Mouse (Mus musculus) forebrain, embryonic 10.5 days (tissue): ENCODE measurements around the gene Krtap31-1. TPM values are rescaled to one million over a fixed set of nuclear protein-coding genes. Genes with fewer than 3 reads are reported as not detected.
"Not testable (repeated sequence)": the region's sequence is repeated elsewhere in the genome, so short reads cannot be mapped to it uniquely, and the experiment has no call there.

Experiments
- DNase-seq: peaks from one replicate; pipeline ENCODE4 v3.0.0-alpha.2; 2017; ENCODE audit warnings: low spot score; ENCODE audit errors: extremely low spot score
- H3K27ac ChIP-seq: fragments of 300-500 bp; sonication (generic); 2 replicates; pipeline ENCODE4 v1.5.1; 2016; ENCODE audit warnings: mild to moderate bottlenecking
- H3K27me3 ChIP-seq: fragments of 300-500 bp; sonication (generic); 2 replicates; pipeline ENCODE4 v1.6.1; 2016; ENCODE audit warnings: mild to moderate bottlenecking; ENCODE audit not compliant: poor library complexity, severe bottlenecking
- H3K36me3 ChIP-seq: fragments of 300-500 bp; sonication (generic); replicated peaks from 2 replicates; pipeline ENCODE4 v1.6.1; 2016; ENCODE audit warnings: mild to moderate bottlenecking, moderate library complexity
- H3K4me1 ChIP-seq: fragments of 300-500 bp; sonication (generic); 2 replicates; pipeline ENCODE4 v1.6.1; 2016
- H3K4me3 ChIP-seq: fragments of 300-500 bp; sonication (generic); 2 replicates; pipeline ENCODE4 v1.5.1; 2016; ENCODE audit warnings: mild to moderate bottlenecking, moderate library complexity
- H3K9me3 ChIP-seq: fragments of 300-500 bp; sonication (generic); 2 replicates; pipeline ENCODE4 v1.6.1; 2016; ENCODE audit warnings: mild to moderate bottlenecking, moderate library complexity
- WGBS: fragments of 180-500 bp; shearing (Covaris S2); methylation state at CpG from one replicate; pipeline ENCODE4 v1.1.7; 2016; 5-methylcytosine and 5-hydroxymethylcytosine counted together
- polyA plus RNA-seq: library from polyadenylated mRNA; unstranded; fragments of >200 nt; fragmentation: Nextera tagmentation; extraction: Ambion mirVana; gene quantifications from 2 replicates; pipeline ENCODE4 v1.2.1, GENCODE M21; 2016

Krtap31-1 gene
- not detected in 2 replicates for polyA plus RNA-seq

DNA sequence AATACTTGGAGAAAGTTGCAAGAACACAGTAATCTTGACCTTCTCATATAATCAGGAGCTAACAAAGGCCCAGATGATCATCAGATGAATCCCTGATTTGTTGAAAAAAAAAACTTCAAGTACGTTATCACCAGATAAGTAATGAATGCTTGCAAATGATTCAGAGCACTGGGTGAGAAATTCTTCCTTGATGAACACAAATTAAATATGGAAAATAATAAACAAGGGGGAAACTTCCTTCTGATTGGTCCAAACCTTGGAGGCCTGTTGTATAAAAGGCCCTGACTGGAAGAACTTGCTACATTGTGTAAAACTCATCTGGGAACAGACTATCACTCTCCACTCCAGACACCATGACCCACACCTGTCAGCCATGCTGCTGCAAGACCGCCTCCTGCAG is at the start of gene Krtap31-1:
Gene Krtap31-1 (plus strand): TSS at position 301 of the 400 bp plus-strand sequence.
- Histone ChIP-seq H3K27ac (no peak within 1 kb of the TSS), H3K9me3 (no peaks in the 10 kb centered on the region), H3K27me3 (no peaks in the 10 kb centered on the region), H3K4me3 (no peak within 1 kb of the TSS), H3K36me3 (no peaks in the 10 kb centered on the region), H3K4me1 (no peaks in the 10 kb centered on the region)
- DNase-seq, result no peak
- 83% methylated on average over 2 of the region's 2 CpGs for WGBS

DNA sequence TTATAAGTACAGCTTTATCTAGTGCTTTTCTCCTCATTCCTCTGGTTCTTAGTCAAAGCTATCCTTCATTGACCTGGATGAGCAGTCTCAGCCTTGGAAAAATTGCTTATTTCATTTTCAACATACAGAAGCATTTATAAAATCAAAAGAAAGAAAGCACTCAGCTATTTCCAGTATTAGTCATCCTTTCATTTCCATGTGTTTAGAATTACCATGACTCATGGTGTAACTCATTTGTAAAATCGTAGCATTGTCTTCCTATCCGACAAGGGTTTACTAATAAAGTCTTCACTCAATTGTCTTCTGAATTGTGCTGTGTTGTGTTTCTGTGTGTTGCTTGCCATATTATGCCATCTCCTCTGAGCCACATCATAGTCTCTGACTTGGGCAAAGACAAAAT is 49.0 kb upstream of the Krtap31-1 start:
- no peaks in the 10 kb centered on the region for H3K27me3 ChIP-seq
- no peaks in the 10 kb centered on the region for H3K4me1 ChIP-seq
- H3K27ac ChIP-seq, result no peak overlapping the region
- H3K4me3 ChIP-seq, result no peak overlapping the region
- H3K9me3 ChIP-seq, result no peaks in the 10 kb centered on the region
- 88% methylated on average over 2 of the region's 2 CpGs for WGBS
- DNase-seq, result no peak
- no peaks in the 10 kb centered on the region for H3K36me3 ChIP-seq

DNA sequence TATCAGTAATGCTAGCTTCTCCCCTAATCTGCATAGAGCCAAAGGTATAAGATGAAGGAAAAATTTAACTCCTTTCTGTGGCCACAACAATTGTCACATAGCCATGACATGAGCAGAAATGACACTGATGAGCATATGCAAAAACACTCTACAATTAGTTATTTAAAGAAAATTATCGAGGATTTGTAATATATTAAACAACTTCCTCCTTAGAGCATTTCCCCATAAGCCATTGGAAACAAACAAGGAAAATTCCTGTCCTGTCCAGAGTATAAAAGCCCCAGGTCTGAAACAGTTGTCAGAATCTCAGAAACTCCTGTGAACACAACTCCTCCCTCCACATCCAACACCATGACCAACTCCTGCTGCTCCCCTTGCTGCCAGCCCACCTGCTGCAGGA is 43.5 kb upstream of the Krtap31-1 start, which contains the start of gene Gm11559:
Gene Gm11559 (plus strand): TSS at position 301 of the 400 bp plus-strand sequence.
- H3K4me1 ChIP-seq, H3K27me3 ChIP-seq, DNase-seq, H3K9me3 ChIP-seq, H3K27ac ChIP-seq, H3K36me3 ChIP-seq, H3K4me3 ChIP-seq: not testable (repeated sequence)
- WGBS, result 79% methylated on average over 1 of the region's 1 CpGs

DNA sequence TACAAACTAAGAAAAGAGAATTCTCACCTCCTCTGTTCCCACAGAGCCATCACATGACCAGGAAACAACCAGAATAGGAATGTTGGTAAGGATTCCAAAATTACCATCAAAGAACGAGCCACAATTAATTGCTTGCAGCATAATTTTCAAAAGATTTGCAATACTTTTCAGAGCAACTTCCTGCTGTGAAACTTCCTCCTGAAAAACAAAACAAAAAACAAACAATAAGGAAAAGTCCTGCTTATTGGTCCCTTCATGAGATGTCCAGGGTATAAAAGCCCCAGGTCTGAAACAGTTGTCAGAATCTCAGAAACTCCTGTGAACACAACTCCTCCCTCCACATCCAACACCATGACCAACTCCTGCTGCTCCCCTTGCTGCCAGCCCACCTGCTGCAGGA is 34.6 kb upstream of the Krtap31-1 start, which contains the start of gene Krtap9-1:
Gene Krtap9-1 (plus strand): TSS at position 301 of the 400 bp plus-strand sequence.
- H3K27me3 ChIP-seq, H3K27ac ChIP-seq, H3K36me3 ChIP-seq, H3K4me3 ChIP-seq, H3K9me3 ChIP-seq, DNase-seq, H3K4me1 ChIP-seq: not testable (repeated sequence)
- WGBS, result 91% methylated on average over 1 of the region's 1 CpGs

DNA sequence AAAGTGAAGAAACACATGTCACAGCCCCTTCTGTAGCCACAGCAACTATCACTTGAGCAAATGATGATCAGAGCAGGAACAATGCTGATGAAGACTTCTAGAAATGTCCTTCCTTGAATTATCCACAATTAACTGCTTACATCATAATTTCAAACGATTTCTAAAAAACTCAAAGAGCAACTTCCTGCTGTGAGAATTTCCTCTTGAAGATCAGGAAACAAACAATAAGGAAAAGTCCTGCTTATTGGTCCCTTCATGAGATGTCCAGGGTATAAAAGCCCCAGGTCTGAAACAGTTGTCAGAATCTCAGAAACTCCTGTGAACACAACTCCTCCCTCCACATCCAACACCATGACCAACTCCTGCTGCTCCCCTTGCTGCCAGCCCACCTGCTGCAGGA is 28.8 kb upstream of the Krtap31-1 start, which contains the start of gene Gm11567:
Gene Gm11567 (plus strand): TSS at position 301 of the 400 bp plus-strand sequence.
- WGBS, result 72% methylated on average over 1 of the region's 1 CpGs

DNA sequence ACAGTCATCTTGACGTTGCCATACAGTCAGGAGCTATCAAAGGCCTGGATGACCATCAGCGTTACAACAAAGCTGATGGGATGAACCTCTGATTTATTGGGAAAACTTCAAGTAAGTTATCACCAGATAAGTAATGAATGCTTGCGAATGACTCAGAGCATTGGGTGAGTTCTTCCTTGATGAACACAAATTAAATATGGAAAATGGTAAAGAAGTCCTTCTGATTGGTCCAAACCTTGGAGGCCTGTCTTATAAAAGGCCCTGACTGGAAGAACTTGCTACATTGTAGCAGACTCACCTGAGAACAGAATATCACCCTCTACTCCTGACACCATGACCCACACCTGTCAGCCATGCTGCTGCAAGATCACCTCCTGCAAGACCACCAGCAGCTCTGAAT is 6.7 kb downstream of the Krtap31-1 start, which contains the start of gene Gm11565:
Gene Gm11565 (plus strand): TSS at position 301 of the 400 bp plus-strand sequence.
- WGBS, result 90% methylated on average over 3 of the region's 3 CpGs
- H3K4me3 ChIP-seq, result no peak within 1 kb of the TSS
- no peaks in the 10 kb centered on the region for H3K36me3 ChIP-seq
- no peaks in the 10 kb centered on the region for H3K4me1 ChIP-seq
- DNase-seq, result no peak
- no peaks in the 10 kb centered on the region for H3K27me3 ChIP-seq
- H3K9me3 ChIP-seq, result no peaks in the 10 kb centered on the region
- H3K27ac ChIP-seq, result no peak within 1 kb of the TSS

More for the DNA sequence above, 28.8 kb upstream of the Krtap31-1 start, which contains the start of gene Gm11567:
- H3K27me3 ChIP-seq, H3K9me3 ChIP-seq, H3K4me1 ChIP-seq, H3K36me3 ChIP-seq, DNase-seq, H3K4me3 ChIP-seq, H3K27ac ChIP-seq: not testable (repeated sequence)

DNA sequence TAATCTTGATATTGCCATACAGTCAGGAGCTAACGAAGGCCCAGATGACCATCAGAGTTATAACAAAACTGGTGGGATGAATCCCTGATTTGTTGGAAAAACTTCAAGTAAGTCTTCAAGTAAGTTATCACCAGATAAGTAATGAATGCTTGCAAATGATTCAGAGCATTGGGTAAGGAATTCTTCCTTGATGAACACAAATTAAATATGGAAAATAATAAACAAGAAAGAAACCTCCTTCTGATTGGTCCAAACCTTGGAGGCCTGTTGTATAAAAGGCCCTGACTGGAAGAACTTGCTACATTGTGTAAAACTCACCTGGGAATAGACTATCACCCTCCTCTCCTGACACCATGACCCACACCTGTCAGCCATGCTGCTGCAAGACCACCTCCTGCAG is 28.3 kb downstream of the Krtap31-1 start, which contains the start of gene Krtap31-2:
Gene Krtap31-2 (plus strand): TSS at position 301 of the 400 bp plus-strand sequence.
- WGBS, result 86% methylated on average over 1 of the region's 1 CpGs
- Histone ChIP-seq H3K27me3 (0 out of 2 replicates have a peak, but pooled peaks cover 3% of the 10 kb centered on the region), H3K4me3 (no peak within 1 kb of the TSS), H3K27ac (no peak within 1 kb of the TSS), H3K4me1 (no peaks in the 10 kb centered on the region), H3K9me3 (no peaks in the 10 kb centered on the region), H3K36me3 (no peaks in the 10 kb centered on the region)
- DNase-seq, result no peak

DNA sequence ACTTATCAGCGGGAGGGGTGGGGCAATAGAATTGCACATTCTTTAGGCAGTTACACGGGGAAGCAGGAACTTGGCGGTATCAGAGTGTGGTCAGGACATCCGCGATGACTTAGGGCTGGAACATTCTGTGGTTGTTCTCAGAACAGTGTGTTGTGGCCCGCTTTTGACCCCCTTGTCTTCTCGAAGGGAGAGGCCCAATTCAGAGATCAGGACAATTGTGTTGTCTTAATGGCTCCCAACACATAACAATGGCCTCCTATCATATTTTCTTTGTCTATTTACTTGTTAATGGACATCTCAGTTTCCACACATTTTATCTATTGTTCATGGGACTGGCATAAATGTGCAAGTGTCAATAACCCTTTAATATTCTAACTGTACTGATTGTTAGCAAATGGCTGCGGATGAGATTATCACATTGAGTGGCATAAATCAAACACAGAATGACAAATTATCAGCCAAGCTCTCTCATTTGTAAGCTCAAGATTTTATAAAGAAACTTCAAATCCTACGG is 30.1 kb downstream of the Krtap31-1 start:
- 89% methylated on average over 9 of the region's 9 CpGs for WGBS

DNA sequence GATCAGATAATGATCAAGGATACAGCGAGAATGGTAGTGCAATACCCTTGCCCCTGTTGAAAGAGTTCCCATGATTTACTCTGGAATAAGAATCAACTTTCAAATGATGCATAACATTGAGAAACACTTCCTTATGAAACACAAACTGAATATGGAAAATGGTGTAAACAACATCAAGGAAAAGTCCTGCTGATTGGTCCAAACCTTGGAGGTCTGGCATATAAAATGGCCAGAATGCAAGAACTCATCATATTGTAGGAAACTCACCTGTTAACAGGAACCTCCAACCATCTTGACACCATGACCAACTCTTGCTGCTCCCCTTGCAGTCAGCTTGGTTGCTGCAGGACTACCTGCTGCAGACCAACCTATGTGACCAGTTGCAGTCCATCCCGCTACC is 40.5 kb downstream of the Krtap31-1 start, which contains the start of gene Krtap9-5:
Gene Krtap9-5 (plus strand): TSS at position 301 of the 400 bp plus-strand sequence.
- Histone ChIP-seq H3K4me1 (peaks cover 12% of the 10 kb centered on the region), H3K27me3 (no peaks in the 10 kb centered on the region), H3K9me3 (peaks cover 4% of the 10 kb centered on the region; the same call in 1 of the 2 replicates), H3K27ac (peak within 1 kb of the TSS; percentile 41), H3K4me3 (no peak within 1 kb of the TSS), H3K36me3 (no peaks in the 10 kb centered on the region)
- 91% methylated on average over 2 of the region's 2 CpGs for whole genome bisulfite sequencing
- DNase-seq, result no peak

More for the DNA sequence above, 30.1 kb downstream of the Krtap31-1 start:
- Histone ChIP-seq H3K4me1 (no peaks in the 10 kb centered on the region), H3K27ac (no peak overlapping the region), H3K27me3 (no peaks in the 10 kb centered on the region), H3K9me3 (no peaks in the 10 kb centered on the region), H3K36me3 (no peaks in the 10 kb centered on the region), H3K4me3 (no peak overlapping the region)
- no peak for DNase-seq

Other genes starting within 250 kb of the Krtap31-1 start
- gene Gm11563, start 249.0 kb upstream of the Krtap31-1 start, polyA plus RNA-seq, result not detected in 2 replicates
- not detected in 2 replicates for gene Krtap4-6, start 242.0 kb upstream of the Krtap31-1 start, polyA plus RNA-seq
- gene Gm14190, start 217.2 kb upstream of the Krtap31-1 start, polyA plus RNA-seq, result not detected in 2 replicates
- gene Gm14180, start 173.6 kb upstream of the Krtap31-1 start, polyA plus RNA-seq, result not detected in 2 replicates
- gene Gm11595, start 135.0 kb upstream of the Krtap31-1 start, polyA plus RNA-seq, result not detected in 2 replicates
- gene Krtap4-8, start 127.2 kb upstream of the Krtap31-1 start, polyA plus RNA-seq, result not detected in 2 replicates
- gene Krtap4-9, start 122.7 kb upstream of the Krtap31-1 start, polyA plus RNA-seq, result not detected in 2 replicates
- not detected in 2 replicates for gene Gm11596, start 114.5 kb upstream of the Krtap31-1 start, polyA plus RNA-seq
- not detected in 2 replicates for gene Gm11569, start 109.0 kb upstream of the Krtap31-1 start, polyA plus RNA-seq
- not detected in 2 replicates for gene Gm11554, start 103.5 kb upstream of the Krtap31-1 start, polyA plus RNA-seq
- not detected in 2 replicates for gene Krtap4-13, start 98.0 kb upstream of the Krtap31-1 start, polyA plus RNA-seq
- not detected in 2 replicates for gene Gm11564, start 92.3 kb upstream of the Krtap31-1 start, polyA plus RNA-seq
- not detected in 2 replicates for gene 2300003K06Rik, start 69.9 kb upstream of the Krtap31-1 start, polyA plus RNA-seq
- gene Krtap4-16, start 56.3 kb upstream of the Krtap31-1 start, polyA plus RNA-seq, result not detected in 2 replicates
- gene Gm11568, start 50.0 kb upstream of the Krtap31-1 start, polyA plus RNA-seq, result not detected in 2 replicates
- gene Gm11559, start 43.4 kb upstream of the Krtap31-1 start, polyA plus RNA-seq, result not detected in 2 replicates
- not detected in 2 replicates for gene Krtap9-1, start 34.5 kb upstream of the Krtap31-1 start, polyA plus RNA-seq
- not detected in 2 replicates for gene Gm11567, start 28.7 kb upstream of the Krtap31-1 start, polyA plus RNA-seq
- gene Gm11565, start 6.8 kb downstream of the Krtap31-1 start, polyA plus RNA-seq, result not detected in 2 replicates
- not detected in 2 replicates for gene Krtap31-2, start 28.4 kb downstream of the Krtap31-1 start, polyA plus RNA-seq
- not detected in 2 replicates for gene Krtap9-5, start 40.6 kb downstream of the Krtap31-1 start, polyA plus RNA-seq
- gene Krtap29-1, start 71.1 kb downstream of the Krtap31-1 start, polyA plus RNA-seq, result not detected in 2 replicates
- gene Krtap16-1, start 78.7 kb downstream of the Krtap31-1 start, polyA plus RNA-seq, result not detected in 2 replicates
- gene Krtap17-1, start 86.1 kb downstream of the Krtap31-1 start, polyA plus RNA-seq, result not detected in 2 replicates
- gene Krt33a, start 108.3 kb downstream of the Krtap31-1 start, polyA plus RNA-seq, result not detected in 2 replicates
- gene Krt33b, start 121.9 kb downstream of the Krtap31-1 start, polyA plus RNA-seq, result not detected in 2 replicates
- gene Krt34, start 133.6 kb downstream of the Krtap31-1 start, polyA plus RNA-seq, result not detected in 2 replicates
- not detected in 2 replicates for gene Krt31, start 142.6 kb downstream of the Krtap31-1 start, polyA plus RNA-seq
- not detected in 2 replicates for gene Krt32, start 180.3 kb downstream of the Krtap31-1 start, polyA plus RNA-seq
- not detected in 2 replicates for gene Krt35, start 188.3 kb downstream of the Krtap31-1 start, polyA plus RNA-seq
- not detected in 2 replicates for gene Krt36, start 197.7 kb downstream of the Krtap31-1 start, polyA plus RNA-seq
- not detected in 2 replicates for gene Krt13, start 213.6 kb downstream of the Krtap31-1 start, polyA plus RNA-seq
- gene Krt15, start 228.0 kb downstream of the Krtap31-1 start, polyA plus RNA-seq, result 0.55 and 0.77 TPM in 2 replicates
- gene Krt19, start 240.7 kb downstream of the Krtap31-1 start, polyA plus RNA-seq, result 5.3 and 5.4 TPM in 2 replicates